Mouse (Mus musculus) C2C12 (cell line): Measurements from ENCODE around the gene Kcnj12. TPM values are rescaled to one million over a fixed set of nuclear protein-coding genes. Genes with fewer than 3 reads are reported as not detected.

Source experiments
- H3K27me3 ChIP-seq: one replicate; pipeline ENCODE4 v1.6.1; 2011; ENCODE audit not compliant: control insufficient read depth, insufficient read depth, insufficient read length
- H3K36me3 ChIP-seq: one replicate; pipeline ENCODE4 v1.6.1; 2011; ENCODE audit not compliant: control insufficient read depth, insufficient read depth
- H3K4me3 ChIP-seq: one replicate; pipeline ENCODE4 v1.5.1; 2011; ENCODE audit warnings: mild to moderate bottlenecking, control low read depth; ENCODE audit not compliant: poor library complexity, insufficient read depth, severe bottlenecking
- H3K79me2 ChIP-seq: one replicate; pipeline ENCODE4 v1.6.1; 2011; ENCODE audit not compliant: control insufficient read depth, insufficient read depth
- H3K79me3 ChIP-seq: one replicate; pipeline ENCODE4 v1.6.1; 2011; ENCODE audit warnings: low read depth, control low read depth
- H3ac ChIP-seq: one replicate; pipeline ENCODE3; 2011; ENCODE audit warnings: low read depth; ENCODE audit not compliant: control insufficient read depth, insufficient read length
- CEBPB ChIP-seq: IDR thresholded peaks from one replicate; pipeline ENCODE4 v1.6.1; 2011; ENCODE audit warnings: low read depth, mild to moderate bottlenecking, control low read depth, moderate library complexity
- CTCF ChIP-seq: IDR thresholded peaks from one replicate; pipeline ENCODE4 v1.5.1; 2011; ENCODE audit not compliant: control insufficient read depth, insufficient read depth, insufficient read length
- FOSL1 ChIP-seq: IDR thresholded peaks from one replicate; pipeline ENCODE4 v1.8.0; 2011; ENCODE audit warnings: mild to moderate bottlenecking, low read length; ENCODE audit not compliant: poor library complexity, insufficient read depth, severe bottlenecking
- MAX ChIP-seq: IDR thresholded peaks from one replicate; pipeline ENCODE4 v1.6.1; 2011; ENCODE audit warnings: mild to moderate bottlenecking, control low read depth
- MYOD1 ChIP-seq: IDR thresholded peaks from one replicate; pipeline ENCODE4 v1.6.1; 2011; ENCODE audit warnings: low read depth; ENCODE audit not compliant: control insufficient read depth, insufficient read length
- MYOG ChIP-seq: IDR thresholded peaks from one replicate; pipeline ENCODE4 v1.6.1; 2011; ENCODE audit not compliant: control insufficient read depth, insufficient read length; ENCODE audit errors: extremely low read depth
- USF1 ChIP-seq: IDR thresholded peaks from one replicate; pipeline ENCODE4 v1.6.1; 2011; ENCODE audit warnings: low read depth, mild to moderate bottlenecking, control low read depth, moderate library complexity
- polyA plus RNA-seq: library from polyadenylated mRNA; unstranded; fragments of >200 nt; fragmentation: generic; extraction: Trizol; gene quantifications from one replicate; pipeline ENCODE4 v1.2.1, GENCODE M21; 2012; ENCODE audit warnings: missing spikeins

Gene Kcnj12
- polyA plus RNA-seq, 1 experiment, result 0.62 TPM

DNA sequence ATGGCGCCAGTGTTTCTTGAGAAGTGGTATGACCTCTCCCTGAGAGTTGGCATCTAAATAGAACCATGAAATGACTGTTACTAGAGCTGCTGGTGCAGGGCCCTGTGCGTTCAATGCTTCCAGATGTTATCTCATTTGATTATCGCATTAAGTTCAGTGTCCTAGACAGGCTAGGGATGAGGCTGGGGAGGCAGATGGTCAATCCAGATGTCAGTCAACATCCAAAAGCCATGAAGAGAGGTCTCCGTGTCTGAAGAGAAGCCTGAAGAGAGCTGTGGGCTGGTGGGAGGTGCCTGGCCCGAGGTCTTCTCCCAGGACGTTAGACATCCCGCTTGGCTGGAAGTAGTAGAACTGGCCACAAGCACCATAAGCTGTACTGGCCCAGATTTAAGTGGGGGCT, 10.1 kb downstream of the Kcnj12 start:
- no peaks in the 10 kb centered on the region for H3K79me3 ChIP-seq
- H3ac ChIP-seq, result no peak overlapping the region
- no peaks in the 10 kb centered on the region for H3K36me3 ChIP-seq
- no peak for TF ChIP-seq CEBPB
- TF ChIP-seq MAX, result no peak
- no peak for TF ChIP-seq USF1
- no peak for TF ChIP-seq MYOG
- TF ChIP-seq CTCF, result no peak
- no peak for TF ChIP-seq MYOD1
- TF ChIP-seq FOSL1, result no peak
- H3K27me3 ChIP-seq, result no peaks in the 10 kb centered on the region
- no peaks in the 10 kb centered on the region for H3K79me2 ChIP-seq
- no peak overlapping the region for H3K4me3 ChIP-seq

GRCm38 (mm10) chr11:61033160-61033559, 10.8 kb downstream of the Kcnj12 start:
- H3K79me2 ChIP-seq, result no peaks in the 10 kb centered on the region
- TF ChIP-seq FOSL1, result no peak
- H3K36me3 ChIP-seq, result no peaks in the 10 kb centered on the region
- no peaks in the 10 kb centered on the region for H3K79me3 ChIP-seq
- H3K4me3 ChIP-seq, result no peak overlapping the region
- no peaks in the 10 kb centered on the region for H3K27me3 ChIP-seq
- no peak overlapping the region for H3ac ChIP-seq

GRCm38 (mm10) chr11:61036639-61037038, 14.3 kb downstream of the Kcnj12 start:
- TF ChIP-seq CEBPB (no peak), MYOD1 (no peak), FOSL1 (no peak), USF1 (no peak), MYOG (no peak), MAX (no peak), CTCF (no peak)
- no peaks in the 10 kb centered on the region for H3K79me2 ChIP-seq

DNA sequence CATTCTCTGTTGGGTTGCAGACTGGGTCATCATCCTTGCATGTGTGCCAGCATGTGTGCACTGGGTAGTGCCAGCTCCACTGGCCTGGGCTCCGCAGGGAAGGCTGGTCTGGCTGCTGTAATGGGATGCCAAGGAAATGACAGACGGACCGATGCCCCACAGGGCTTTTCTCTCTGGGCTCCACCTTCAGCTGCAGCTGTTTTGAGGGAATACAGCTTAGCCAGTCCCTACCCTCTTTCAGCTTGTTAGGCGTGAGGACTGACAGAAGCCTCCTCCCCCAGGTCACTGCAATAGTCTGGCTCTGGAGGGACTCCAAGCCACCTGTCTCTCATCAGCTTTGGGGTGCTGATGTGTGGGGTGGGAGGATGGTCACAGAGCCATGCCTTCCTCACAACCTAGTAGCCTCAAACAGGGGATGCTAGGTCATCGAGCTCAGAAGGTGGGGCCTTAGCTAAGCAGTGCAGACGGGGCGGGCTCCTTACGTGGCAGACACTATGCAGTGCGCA, 16.0 kb downstream of the Kcnj12 start:
- Histone ChIP-seq H3K79me2 (no peaks in the 10 kb centered on the region), H3K4me3 (no peak overlapping the region), H3ac (no peak overlapping the region), H3K27me3 (no peaks in the 10 kb centered on the region), H3K36me3 (no peaks in the 10 kb centered on the region), H3K79me3 (no peaks in the 10 kb centered on the region)
- TF ChIP-seq MYOD1, result no peak
- no peak for TF ChIP-seq USF1
- no peak for TF ChIP-seq CEBPB
- TF ChIP-seq MAX, result no peak
- no peak for TF ChIP-seq CTCF
- no peak for TF ChIP-seq MYOG
- TF ChIP-seq FOSL1, result no peak

More at GRCm38 (mm10) chr11:61036639-61037038, 14.3 kb downstream of the Kcnj12 start:
- no peaks in the 10 kb centered on the region for H3K36me3 ChIP-seq
- H3K27me3 ChIP-seq, result no peaks in the 10 kb centered on the region
- no peak overlapping the region for H3K4me3 ChIP-seq
- H3ac ChIP-seq, result no peak overlapping the region
- no peaks in the 10 kb centered on the region for H3K79me3 ChIP-seq

GRCm38 (mm10) chr11:61040856-61041652, 18.7 kb downstream of the Kcnj12 start:
- TF ChIP-seq MYOD1, result no peak
- no peak for TF ChIP-seq MAX
- TF ChIP-seq CTCF, result peak; percentile 40
- H3K79me3 ChIP-seq, result no peaks in the 10 kb centered on the region
- no peak overlapping the region for H3ac ChIP-seq
- no peak overlapping the region for H3K4me3 ChIP-seq
- no peaks in the 10 kb centered on the region for H3K27me3 ChIP-seq
- H3K79me2 ChIP-seq, result no peaks in the 10 kb centered on the region
- H3K36me3 ChIP-seq, result no peaks in the 10 kb centered on the region

- Histone ChIP-seq H3K79me3 (no peaks in the 10 kb centered on the region), H3K36me3 (no peaks in the 10 kb centered on the region), H3K4me3 (no peak overlapping the region), H3K27me3 (no peaks in the 10 kb centered on the region), H3K79me2 (no peaks in the 10 kb centered on the region), H3ac (no peak overlapping the region)
- TF ChIP-seq MAX (no peak), MYOD1 (peak; percentile 80), FOSL1 (no peak)
Measured at GRCm38 (mm10) chr11:61042593-61042992, 20.2 kb downstream of the Kcnj12 start.
